9 mouse cellular contexts compared by ENCODE assay signal in genomic region chr15:80127191-80127590, GRCm38 (mm10). TPM values are rescaled to one million over a fixed set of nuclear protein-coding genes. Genes with fewer than 3 reads are reported as not detected.
DNase-seq lines count a peak whose midpoint lies in the region; ATAC-seq lines count a peak whose summit lies in the region.
"Had no signal": no experiment of that assay in that cellular context is flagged by ENCODE, and none has a peak within 500 bp of the region (broad histone marks: within the 10 kb centered on the region; RNA-seq: fewer than 3 reads in every experiment).

No protein-coding gene starts in this region.

- 0 out of 2 replicates have a peak, but pooled peaks have one; percentile 50 for ATAC-seq in frontal cortex, adult (ENCODE audit: low TSS enrichment)
- ATAC-seq in granulocyte monocyte progenitor cell, adult 5-6 weeks (replicated peaks; ENCODE audit: poor library complexity, severe bottlenecking) = 0 out of 2 replicates have a peak, but pooled peaks have one; percentile 55
- ATAC-seq: midbrain, embryonic 15.5 days had no signal

- no peak for DNase-seq in frontal cortex, postnatal 10 days (ENCODE audit: low spot score in 2 of 2)
- DNase-seq in thymus, postnatal 14 days = peak; percentile 44
- no peak for DNase-seq in thymus, postnatal 36 days
- DNase-seq in gastrocnemius, postnatal 10 days = no peak
- no peak for DNase-seq in ovary, postnatal 36 days (ENCODE audit: low spot score)
- no peak for DNase-seq in spleen, postnatal 14 days (ENCODE audit: low spot score in 2 of 2)

RNA-seq across cellular contexts. Expression of gene Tab1, which starts 5.7 kb away (rescaled TPM):
- total RNA-seq in granulocyte monocyte progenitor cell, adult 5-6 weeks (2014; fragmentation: Nextera tagmentation) = 15.0 and 22.3 TPM in 2 replicates
- total RNA-seq in granulocyte monocyte progenitor cell, adult 5-6 weeks (2017) = 13.0 and 21.3 TPM in 2 replicates
- 10 to 100 TPM; 17.1 to 20.6 TPM for total RNA-seq in gastrocnemius, postnatal 10 days (2021)

RNA-seq across cellular contexts. Expression of gene Rpl3, which starts 35.5 kb away (rescaled TPM):
- 2,307 and 2,508 TPM in 2 replicates for total RNA-seq in granulocyte monocyte progenitor cell, adult 5-6 weeks (2014; fragmentation: Nextera tagmentation)
- 3,100 and 3,113 TPM in 2 replicates for total RNA-seq in granulocyte monocyte progenitor cell, adult 5-6 weeks (2017)
- total RNA-seq in gastrocnemius, postnatal 10 days (2021) = 100 to 1,000 TPM; 224 to 271 TPM

RNA-seq across cellular contexts. Expression of gene Syngr1, which starts 36.1 kb away (rescaled TPM):
- total RNA-seq in granulocyte monocyte progenitor cell, adult 5-6 weeks (2014; fragmentation: Nextera tagmentation) = 1.5 and 1.6 TPM in 2 replicates
- 1.6 and 4.0 TPM in 2 replicates for total RNA-seq in granulocyte monocyte progenitor cell, adult 5-6 weeks (2017)
- total RNA-seq in gastrocnemius, postnatal 10 days (2021) = 10 to 100 TPM; 16.1 to 17.0 TPM

RNA-seq across cellular contexts. Expression of gene Mgat3, which starts 46.3 kb away (rescaled TPM):
- total RNA-seq in granulocyte monocyte progenitor cell, adult 5-6 weeks (2014; fragmentation: Nextera tagmentation) = not detected in 2 replicates
- not detected in 2 replicates for total RNA-seq in granulocyte monocyte progenitor cell, adult 5-6 weeks (2017)
- total RNA-seq in gastrocnemius, postnatal 10 days (2021) = 1 to 10 TPM; 2.8 to 3.1 TPM

Comparison
In these comparisons a context has a peak if more than half of its experiments do, and no peak if none do; other contexts are left out.
1. RNA of gene Rpl3, which starts 35.5 kb away (total RNA-seq): 2,307 to 3,113 TPM in granulocyte monocyte progenitor cell, adult 5-6 weeks; 224 to 271 TPM in gastrocnemius, postnatal 10 days; every median in the first group is over 4 times any median in the second.